Mouse (Mus musculus): ENCODE data around the gene Ak9.

DNA sequence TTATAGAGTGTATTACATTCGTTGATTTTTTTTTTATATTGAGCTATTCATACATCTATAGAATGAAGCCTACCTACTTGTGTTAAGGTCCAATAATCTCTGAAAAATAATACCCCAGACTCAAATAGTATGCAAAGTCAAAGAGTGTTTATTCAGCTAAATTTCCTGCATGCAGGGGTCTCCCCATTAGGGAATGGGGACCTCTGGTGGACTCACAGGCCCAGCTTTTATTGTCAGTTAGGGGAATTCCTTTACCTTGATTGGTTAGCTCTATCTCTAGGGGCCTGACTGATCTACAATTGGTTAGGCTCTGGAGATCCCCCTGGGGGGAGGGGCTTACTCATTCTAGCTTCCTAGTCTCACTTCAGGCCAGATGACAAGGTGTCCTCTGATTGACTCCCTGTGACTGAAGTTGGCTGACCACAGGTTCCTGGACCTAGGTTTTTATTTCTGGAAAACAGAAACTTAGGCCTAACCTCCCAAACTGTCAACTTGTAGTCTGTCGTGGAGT lies 28.8 kb downstream of the Ak9 start:
- no peak for TF ChIP-seq POLR2A (IDR thresholded peaks at IDR 0.05; ENCODE audit: borderline replicate concordance, extremely low read depth, insufficient read depth, insufficient read length, poor library complexity, severe bottlenecking)
- no peak for TF ChIP-seq CTCF (IDR thresholded peaks at IDR 0.05; ENCODE audit: borderline replicate concordance, extremely low read depth, insufficient read depth, insufficient read length)
